Mouse (Mus musculus) forebrain, embryonic 10.5 days (tissue): ENCODE measurements around the gene Eif4e3. TPM values are rescaled to one million over a fixed set of nuclear protein-coding genes. Genes with fewer than 3 reads are reported as not detected.

Experiments used
- DNase-seq: peaks from one replicate; pipeline ENCODE4 v3.0.0-alpha.2; 2017; ENCODE audit warnings: low spot score; ENCODE audit errors: extremely low spot score
- H3K27ac ChIP-seq: fragments of 300-500 bp; sonication (generic); 2 replicates; pipeline ENCODE4 v1.5.1; 2016; ENCODE audit warnings: mild to moderate bottlenecking
- H3K27me3 ChIP-seq: fragments of 300-500 bp; sonication (generic); 2 replicates; pipeline ENCODE4 v1.6.1; 2016; ENCODE audit warnings: mild to moderate bottlenecking; ENCODE audit not compliant: poor library complexity, severe bottlenecking
- H3K36me3 ChIP-seq: fragments of 300-500 bp; sonication (generic); replicated peaks from 2 replicates; pipeline ENCODE4 v1.6.1; 2016; ENCODE audit warnings: mild to moderate bottlenecking, moderate library complexity
- H3K4me1 ChIP-seq: fragments of 300-500 bp; sonication (generic); 2 replicates; pipeline ENCODE4 v1.6.1; 2016
- H3K4me3 ChIP-seq: fragments of 300-500 bp; sonication (generic); 2 replicates; pipeline ENCODE4 v1.5.1; 2016; ENCODE audit warnings: mild to moderate bottlenecking, moderate library complexity
- H3K9me3 ChIP-seq: fragments of 300-500 bp; sonication (generic); 2 replicates; pipeline ENCODE4 v1.6.1; 2016; ENCODE audit warnings: mild to moderate bottlenecking, moderate library complexity
- WGBS: fragments of 180-500 bp; shearing (Covaris S2); methylation state at CpG from one replicate; pipeline ENCODE4 v1.1.7; 2016; 5-methylcytosine and 5-hydroxymethylcytosine counted together
- polyA plus RNA-seq: library from polyadenylated mRNA; unstranded; fragments of >200 nt; fragmentation: Nextera tagmentation; extraction: Ambion mirVana; gene quantifications from 2 replicates; pipeline ENCODE4 v1.2.1, GENCODE M21; 2016

The Eif4e3 gene
- polyA plus RNA-seq, 1 experiment from 2014 or later, result 12.7 TPM

- 86% methylated on average over 6 of the region's 6 CpGs for WGBS
- H3K4me1 ChIP-seq, result no peaks in the 10 kb centered on the region
These were observed 89.5 kb downstream of the Eif4e3 start for GRCm38 (mm10) chr6:99577040-99577439.

GRCm38 (mm10) chr6:99575633-99576032 is 90.9 kb downstream of the Eif4e3 start:
- Histone ChIP-seq H3K4me1 (no peaks in the 10 kb centered on the region), H3K36me3 (no peaks in the 10 kb centered on the region), H3K9me3 (no peaks in the 10 kb centered on the region), H3K27me3 (no peaks in the 10 kb centered on the region), H3K4me3 (no peak overlapping the region), H3K27ac (no peak overlapping the region)
- WGBS, result 87% methylated on average over 6 of the region's 6 CpGs
- DNase-seq, result no peak

More at GRCm38 (mm10) chr6:99577040-99577439, 89.5 kb downstream of the Eif4e3 start:
- no peak overlapping the region for H3K27ac ChIP-seq
- no peaks in the 10 kb centered on the region for H3K27me3 ChIP-seq
- H3K9me3 ChIP-seq, result no peaks in the 10 kb centered on the region
- no peak overlapping the region for H3K4me3 ChIP-seq
- no peaks in the 10 kb centered on the region for H3K36me3 ChIP-seq
- DNase-seq, result no peak

Other genes starting within 250 kb of the Eif4e3 start
- 57.8 and 64.8 TPM in 2 replicates for gene Foxp1, start 144.1 kb downstream of the Eif4e3 start, polyA plus RNA-seq
- 2.7 and 3.6 TPM in 2 replicates for gene Gm20696, start within 50 bp of the Eif4e3 start, polyA plus RNA-seq
- 1.3 and 1.5 TPM in 2 replicates for gene Gpr27, start 25.9 kb upstream of the Eif4e3 start, polyA plus RNA-seq
- gene Prok2, start 59.6 kb upstream of the Eif4e3 start, polyA plus RNA-seq, result 0.73 and 1.2 TPM in 2 replicates